Mouse (Mus musculus) lung, adult 2 months (tissue): ENCODE measurements around the gene Zfp384.

Experiments
- CTCF ChIP-seq: fragments of 200-500 bp; IDR thresholded peaks from 2 replicates; pipeline ENCODE4 v1.5.1; 2011; ENCODE audit warnings: mild to moderate bottlenecking, low read length, control low read depth; ENCODE audit not compliant: insufficient read depth
- POLR2A ChIP-seq: fragments of 200-500 bp; IDR thresholded peaks from 2 replicates; pipeline ENCODE4 v1.6.1; 2011; ENCODE audit warnings: low read depth, mild to moderate bottlenecking, control low read depth, low read length, borderline replicate concordance; ENCODE audit errors: extremely low read depth

DNA sequence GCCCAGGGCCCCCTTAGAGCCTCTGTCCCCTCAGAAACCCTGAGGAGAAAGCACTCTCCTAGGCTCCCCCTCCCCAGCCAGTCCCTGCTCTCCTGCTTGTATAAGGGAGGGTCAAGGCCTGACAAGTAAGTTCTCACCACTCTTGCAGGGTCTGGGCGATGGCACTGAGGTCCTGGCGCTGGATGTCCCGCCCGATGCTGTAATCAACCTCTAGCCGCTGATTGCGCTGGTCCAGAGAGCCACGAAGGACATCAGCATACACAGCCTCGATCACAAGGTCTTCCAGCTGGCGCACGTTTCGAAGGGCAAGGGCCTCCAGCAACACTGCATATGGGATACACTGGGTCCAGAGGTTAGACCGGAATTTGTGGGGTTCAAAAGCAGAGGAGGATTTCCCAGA, 47.9 kb upstream of the Zfp384 start:
- TF ChIP-seq CTCF (no peak), POLR2A (no peak)
